Mouse (Mus musculus): ENCODE measurements at regions not wholly inside any gene's neighbourhood (a gene's known extent, or its start where the extent isn't known, plus 50 kb on each side); places are given as distances from the start of the nearest gene placed in this dataset. TPM values are rescaled to one million over a fixed set of nuclear protein-coding genes. Genes with fewer than 3 reads are reported as not detected.

- Histone ChIP-seq H3K4me1 (ENCODE audit: control insufficient read depth, insufficient read depth) (no peaks in the 10 kb centered on the region), H3K4me2 (ENCODE audit: low read depth, low read length) (no peak overlapping the region), H3K36me3 (replicated peaks; ENCODE audit: control insufficient read depth, insufficient read depth, low read length) (no peaks in the 10 kb centered on the region), H3K4me3 (ENCODE audit: low read depth, low read length) (no peak overlapping the region), H3K27me3 (ENCODE audit: control insufficient read depth, insufficient read depth, low read length) (0 out of 2 replicates have a peak, but pooled peaks cover 14% of the 10 kb centered on the region), H3K9ac (replicated peaks; ENCODE audit: low read depth, low read length) (no peak overlapping the region), H3K9me3 (replicated peaks; ENCODE audit: control insufficient read depth, low read length) (no peaks in the 10 kb centered on the region), H3K27ac (ENCODE audit: low read depth) (no peak overlapping the region)
- DNase-seq (ENCODE audit: low spot score) (no peak), ATAC-seq (ENCODE audit: insufficient read depth, low read depth) (no peak)
- 65% methylated on average over 5 of the region's 5 CpGs for WGBS
- TF ChIP-seq EP300 (IDR thresholded peaks at IDR 0.05; ENCODE audit: low read depth) (no peak), CTCF (IDR thresholded peaks at IDR 0.05; ENCODE audit: low read depth) (no peak)
Observed at GRCm38 (mm10) chr13:98547223-98547622, 55.4 kb upstream of the Gm10320 start.

GRCm38 (mm10) chr13:98546116-98546515 is 54.3 kb upstream of the Gm10320 start:
- Histone ChIP-seq H3K36me3 (replicated peaks; ENCODE audit: control insufficient read depth, insufficient read depth, low read length) (no peaks in the 10 kb centered on the region), H3K9me3 (replicated peaks; ENCODE audit: control insufficient read depth, low read length) (no peaks in the 10 kb centered on the region), H3K27me3 (ENCODE audit: control insufficient read depth, insufficient read depth, low read length) (0 out of 2 replicates have a peak, but pooled peaks cover 14% of the 10 kb centered on the region), H3K4me2 (ENCODE audit: low read depth, low read length) (no peak overlapping the region), H3K4me1 (ENCODE audit: control insufficient read depth, insufficient read depth) (no peaks in the 10 kb centered on the region), H3K9ac (replicated peaks; ENCODE audit: low read depth, low read length) (no peak overlapping the region), H3K27ac (ENCODE audit: low read depth) (no peak overlapping the region), H3K4me3 (ENCODE audit: low read depth, low read length) (no peak overlapping the region)
- ATAC-seq (ENCODE audit: insufficient read depth, low read depth) (no peak), DNase-seq (ENCODE audit: low spot score) (no peak)
- TF ChIP-seq EP300 (IDR thresholded peaks at IDR 0.05; ENCODE audit: low read depth) (no peak), CTCF (IDR thresholded peaks at IDR 0.05; ENCODE audit: low read depth) (no peak)
- WGBS = 53% methylated on average over 5 of the region's 5 CpGs

- H3K27me3 ChIP-seq (ENCODE audit: control insufficient read depth, insufficient read depth, low read length) = 0 out of 2 replicates have a peak, but pooled peaks cover 9% of the 10 kb centered on the region
- H3K9ac ChIP-seq (replicated peaks; ENCODE audit: low read depth, low read length) = no peak overlapping the region
- H3K27ac ChIP-seq (ENCODE audit: low read depth) = no peak overlapping the region
- ATAC-seq (ENCODE audit: insufficient read depth, low read depth) (no peak), DNase-seq (ENCODE audit: low spot score) (no peak)
- no peak overlapping the region for H3K4me2 ChIP-seq (ENCODE audit: low read depth, low read length)
- no peaks in the 10 kb centered on the region for H3K36me3 ChIP-seq (replicated peaks; ENCODE audit: control insufficient read depth, insufficient read depth, low read length)
- H3K4me3 ChIP-seq (ENCODE audit: low read depth, low read length) = no peak overlapping the region
- 72% methylated on average over 5 of the region's 5 CpGs for WGBS
- H3K9me3 ChIP-seq (replicated peaks; ENCODE audit: control insufficient read depth, low read length) = no peaks in the 10 kb centered on the region
- H3K4me1 ChIP-seq (ENCODE audit: control insufficient read depth, insufficient read depth) = no peaks in the 10 kb centered on the region
- TF ChIP-seq CTCF (IDR thresholded peaks at IDR 0.05; ENCODE audit: low read depth) = no peak
- TF ChIP-seq EP300 (IDR thresholded peaks at IDR 0.05; ENCODE audit: low read depth) = no peak
Observed at GRCm38 (mm10) chr13:98545398-98545797, 53.6 kb upstream of the Gm10320 start.

GRCm38 (mm10) chr13:98544051-98544450 is 52.2 kb upstream of the Gm10320 start:
- 82% methylated on average over 10 of the region's 10 CpGs for WGBS
- H3K4me2 ChIP-seq (ENCODE audit: low read depth, low read length) = no peak overlapping the region
- no peaks in the 10 kb centered on the region for H3K9me3 ChIP-seq (replicated peaks; ENCODE audit: control insufficient read depth, low read length)
- ATAC-seq (ENCODE audit: insufficient read depth, low read depth) = no peak
- no peak for DNase-seq (ENCODE audit: low spot score)
- no peak overlapping the region for H3K9ac ChIP-seq (replicated peaks; ENCODE audit: low read depth, low read length)
- TF ChIP-seq CTCF (IDR thresholded peaks at IDR 0.05; ENCODE audit: low read depth) = no peak
- no peak for TF ChIP-seq EP300 (IDR thresholded peaks at IDR 0.05; ENCODE audit: low read depth)
- no peaks in the 10 kb centered on the region for H3K4me1 ChIP-seq (ENCODE audit: control insufficient read depth, insufficient read depth)
- no peak overlapping the region for H3K27ac ChIP-seq (ENCODE audit: low read depth)
- peaks cover 8% of the 10 kb centered on the region; the same call in 1 of the 2 replicates for H3K27me3 ChIP-seq (ENCODE audit: control insufficient read depth, insufficient read depth, low read length)
- no peak overlapping the region for H3K4me3 ChIP-seq (ENCODE audit: low read depth, low read length)
- no peaks in the 10 kb centered on the region for H3K36me3 ChIP-seq (replicated peaks; ENCODE audit: control insufficient read depth, insufficient read depth, low read length)

Small RNA genes lying in the stretch of these regions (microRNA-seq; reads per million reads assigned to microRNA genes)
- gene Gm22698 = not detected
